18 mouse cellular contexts compared by ENCODE assay signal in the genomic region with DNA sequence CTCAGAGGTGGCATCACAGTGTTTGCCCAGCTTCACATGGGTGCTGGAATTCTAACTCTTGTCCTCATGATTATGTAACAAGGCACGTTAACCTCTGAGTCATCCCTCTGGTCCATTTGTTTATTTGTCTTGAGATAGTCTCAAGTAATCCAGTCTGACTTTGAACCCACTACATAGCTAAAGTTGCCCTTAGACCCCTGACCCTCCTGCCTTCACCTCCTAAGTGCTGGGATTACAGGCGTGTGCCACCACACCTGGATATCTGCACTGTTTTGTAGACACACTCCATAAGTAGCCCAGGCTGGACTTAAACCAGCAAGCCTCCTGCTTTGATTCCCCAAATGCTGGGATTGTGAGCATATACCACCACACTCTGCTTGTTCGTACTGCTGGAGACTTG.
"Had no signal": no experiment of that assay in that cellular context is flagged by ENCODE, and none has a peak within 500 bp of the region (broad histone marks: within the 10 kb centered on the region; RNA-seq: fewer than 3 reads in every experiment).

No protein-coding gene starts in this region.

- H3K4me2 ChIP-seq: limb, embryonic 12.5 days; limb, embryonic 15.5 days; liver, embryonic 13.5 days; midbrain, embryonic 12.5 days; midbrain, embryonic 15.5 days; neural tube, embryonic 12.5 days; neural tube, embryonic 15.5 days; stomach, embryonic 15.5 days had no signal

- H3K4me1 ChIP-seq: liver, embryonic 13.5 days; midbrain, embryonic 12.5 days; midbrain, embryonic 15.5 days; stomach, embryonic 15.5 days had no signal

- H3K9ac ChIP-seq: limb, embryonic 12.5 days; limb, embryonic 15.5 days; liver, embryonic 13.5 days; midbrain, embryonic 12.5 days; midbrain, embryonic 15.5 days; neural tube, embryonic 12.5 days; neural tube, embryonic 15.5 days; stomach, embryonic 15.5 days had no signal

- DNase-seq: kidney, adult 9 months; kidney, postnatal 25 days; left cerebral cortex, postnatal 4 days; liver, embryonic 13.5 days; lung, adult 2 months; right cerebral cortex, adult 18-20 months; right cerebral cortex, postnatal 14 days; right cerebral cortex, postnatal 4 days; spleen, adult 18-20 months; thymus, postnatal 36 days had no signal

- H3K4me3 ChIP-seq: limb, embryonic 12.5 days; limb, embryonic 15.5 days; liver, embryonic 13.5 days; midbrain, embryonic 12.5 days; midbrain, embryonic 15.5 days; neural tube, embryonic 12.5 days; neural tube, embryonic 15.5 days; stomach, embryonic 15.5 days had no signal

- H3K36me3 ChIP-seq: limb, embryonic 12.5 days; limb, embryonic 15.5 days; liver, embryonic 13.5 days; midbrain, embryonic 12.5 days; midbrain, embryonic 15.5 days; neural tube, embryonic 12.5 days; neural tube, embryonic 15.5 days; stomach, embryonic 15.5 days had no signal

- ATAC-seq: midbrain, embryonic 15.5 days had no signal

- H3K27ac ChIP-seq: limb, embryonic 12.5 days; limb, embryonic 15.5 days; liver, embryonic 13.5 days; macrophage; midbrain, embryonic 12.5 days; midbrain, embryonic 15.5 days; neural tube, embryonic 12.5 days; neural tube, embryonic 15.5 days; stomach, embryonic 15.5 days had no signal

- H3K27me3 ChIP-seq: limb, embryonic 12.5 days; limb, embryonic 15.5 days; liver, embryonic 13.5 days; midbrain, embryonic 12.5 days; midbrain, embryonic 15.5 days; neural tube, embryonic 12.5 days; neural tube, embryonic 15.5 days; stomach, embryonic 15.5 days had no signal

- H3K9me3 ChIP-seq: limb, embryonic 15.5 days; liver, embryonic 13.5 days; midbrain, embryonic 12.5 days; midbrain, embryonic 15.5 days; neural tube, embryonic 12.5 days; neural tube, embryonic 15.5 days; stomach, embryonic 15.5 days had no signal
